Mouse (Mus musculus): ENCODE results near the gene Heatr3. TPM values are rescaled to one million over a fixed set of nuclear protein-coding genes. Genes with fewer than 3 reads are reported as not detected.

The Heatr3 gene
- polyA plus RNA-seq, 1 experiment, result 12.2 TPM

- Histone ChIP-seq H3K4me1 (ENCODE audit: control insufficient read depth, insufficient read depth, low read length) (no peaks in the 10 kb centered on the region), H3K4me3 (replicated peaks; ENCODE audit: extremely low read depth, low read depth, low read length) (no peak overlapping the region)
- 75% methylated on average over 8 of the region's 8 CpGs for WGBS
- TF ChIP-seq CTCF (IDR thresholded peaks at IDR 0.05; ENCODE audit: insufficient read depth, low read length) (no peak), POLR2A (IDR thresholded peaks at IDR 0.05; ENCODE audit: borderline replicate concordance, extremely low read depth, low read depth, low read length) (no peak)
- DNase-seq, result no peak
Measured at GRCm38 (mm10) chr8:88177291-88177690, 39.6 kb downstream of the Heatr3 start.

- TF ChIP-seq POLR2A (IDR thresholded peaks at IDR 0.05; ENCODE audit: borderline replicate concordance, extremely low read depth, low read depth, low read length) (no peak), CTCF (IDR thresholded peaks at IDR 0.05; ENCODE audit: insufficient read depth, low read length) (no peak)
- WGBS, result 82% methylated on average over 2 of the region's 2 CpGs
- no peak for DNase-seq
- Histone ChIP-seq H3K4me1 (ENCODE audit: control insufficient read depth, insufficient read depth, low read length) (no peaks in the 10 kb centered on the region), H3K4me3 (replicated peaks; ENCODE audit: extremely low read depth, low read depth, low read length) (no peak overlapping the region)
Measured at GRCm38 (mm10) chr8:88183121-88183520, 45.5 kb downstream of the Heatr3 start.

GRCm38 (mm10) chr8:88184914-88185313 lies 47.3 kb downstream of the Heatr3 start:
- H3K4me3 ChIP-seq (replicated peaks; ENCODE audit: extremely low read depth, low read depth, low read length), result no peak overlapping the region
- TF ChIP-seq CTCF (IDR thresholded peaks at IDR 0.05; ENCODE audit: insufficient read depth, low read length) (no peak), POLR2A (IDR thresholded peaks at IDR 0.05; ENCODE audit: borderline replicate concordance, extremely low read depth, low read depth, low read length) (no peak)
- H3K4me1 ChIP-seq (ENCODE audit: control insufficient read depth, insufficient read depth, low read length), result no peaks in the 10 kb centered on the region
- no peak for DNase-seq
- 75% methylated on average over 1 of the region's 1 CpGs for WGBS

DNA sequence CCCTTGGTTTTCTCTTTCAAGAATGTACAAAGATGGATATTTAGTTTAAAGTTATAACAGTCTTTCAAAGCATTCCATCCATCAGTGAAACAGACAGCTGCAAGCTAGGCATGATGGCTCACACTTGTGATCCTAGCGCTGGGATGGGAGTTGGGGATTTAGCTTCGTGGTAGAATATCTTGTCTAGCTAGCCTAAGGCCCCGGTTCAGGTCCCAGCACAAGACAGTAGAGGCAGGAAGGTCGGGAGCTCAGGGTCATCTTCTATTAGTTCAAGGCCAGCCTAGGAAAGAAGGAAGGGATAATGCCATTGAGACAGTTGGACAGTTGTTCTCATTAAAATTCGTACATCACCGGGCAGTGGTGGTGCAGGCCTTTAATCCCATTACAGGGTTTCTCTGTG lies 48.1 kb downstream of the Heatr3 start:
- DNase-seq, result no peak
- 81% methylated on average over 6 of the region's 6 CpGs for WGBS
- no peaks in the 10 kb centered on the region for H3K4me1 ChIP-seq (ENCODE audit: control insufficient read depth, insufficient read depth, low read length)
- TF ChIP-seq CTCF (IDR thresholded peaks at IDR 0.05; ENCODE audit: insufficient read depth, low read length) (no peak), POLR2A (IDR thresholded peaks at IDR 0.05; ENCODE audit: borderline replicate concordance, extremely low read depth, low read depth, low read length) (no peak)
- no peak overlapping the region for H3K4me3 ChIP-seq (replicated peaks; ENCODE audit: extremely low read depth, low read depth, low read length)

GRCm38 (mm10) chr8:88197328-88197727 lies 59.7 kb downstream of the Heatr3 start:
- H3K4me3 ChIP-seq (replicated peaks; ENCODE audit: extremely low read depth, low read depth, low read length), result no peak overlapping the region
- H3K4me1 ChIP-seq (ENCODE audit: control insufficient read depth, insufficient read depth, low read length), result peaks cover 14% of the 10 kb centered on the region
- 55% methylated on average over 3 of the region's 3 CpGs for WGBS
- TF ChIP-seq CTCF (IDR thresholded peaks at IDR 0.05; ENCODE audit: insufficient read depth, low read length) (no peak), POLR2A (IDR thresholded peaks at IDR 0.05; ENCODE audit: borderline replicate concordance, extremely low read depth, low read depth, low read length) (no peak)
- DNase-seq, result no peak

DNA sequence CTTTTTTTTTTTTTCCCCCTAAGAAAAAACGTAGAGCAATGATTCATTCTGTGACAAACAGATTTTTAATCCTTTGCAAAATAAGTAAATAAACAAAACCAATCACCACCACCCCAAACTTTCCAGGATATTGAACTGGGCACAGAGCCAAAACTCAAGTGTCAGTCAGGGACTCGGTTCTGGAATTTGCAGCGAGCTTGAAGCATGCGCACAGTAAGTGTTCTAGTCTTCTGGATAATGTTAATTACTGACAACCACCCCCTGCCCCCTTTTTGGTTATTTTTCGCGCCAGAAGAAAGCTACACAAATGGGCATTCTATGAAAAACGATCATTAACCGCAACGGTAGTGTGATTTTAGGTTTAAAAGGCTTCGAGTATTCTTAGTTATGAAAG lies 60.9 kb downstream of the Heatr3 start:
- no peak for TF ChIP-seq POLR2A (IDR thresholded peaks at IDR 0.05; ENCODE audit: borderline replicate concordance, extremely low read depth, low read depth, low read length)
- TF ChIP-seq CTCF (IDR thresholded peaks at IDR 0.05; ENCODE audit: insufficient read depth, low read length), result no peak
- no peak for DNase-seq
- Histone ChIP-seq H3K4me3 (replicated peaks; ENCODE audit: extremely low read depth, low read depth, low read length) (peak overlapping the region; percentile 99), H3K4me1 (ENCODE audit: control insufficient read depth, insufficient read depth, low read length) (peaks cover 16% of the 10 kb centered on the region)
- under 1% methylated on average over 10 of the region's 10 CpGs for WGBS

- Histone ChIP-seq H3K4me1 (ENCODE audit: control insufficient read depth, insufficient read depth, low read length) (peaks cover 16% of the 10 kb centered on the region), H3K4me3 (replicated peaks; ENCODE audit: extremely low read depth, low read depth, low read length) (peak within 1 kb of the TSS; percentile 99)
- under 1% methylated on average over 97 of the region's 97 CpGs for WGBS
- peak; percentile 94 for DNase-seq
- TF ChIP-seq CTCF (IDR thresholded peaks at IDR 0.05; ENCODE audit: insufficient read depth, low read length) (no peak), POLR2A (IDR thresholded peaks at IDR 0.05; ENCODE audit: borderline replicate concordance, extremely low read depth, low read depth, low read length) (peak; percentile 63; the same call in 1 of the 2 replicates)
Measured at GRCm38 (mm10) chr8:88198945-88199571, 61.4 kb downstream of the Heatr3 start, which contains the start of gene Tent4b. Tent4b (plus strand) TSS chr8:88199213.

GRCm38 (mm10) chr8:88199700-88200601 lies 62.3 kb downstream of the Heatr3 start:
- under 1% methylated on average over 88 of the region's 117 CpGs for WGBS
- TF ChIP-seq CTCF (IDR thresholded peaks at IDR 0.05; ENCODE audit: insufficient read depth, low read length) (no peak), POLR2A (IDR thresholded peaks at IDR 0.05; ENCODE audit: borderline replicate concordance, extremely low read depth, low read depth, low read length) (no peak)
- Histone ChIP-seq H3K4me3 (replicated peaks; ENCODE audit: extremely low read depth, low read depth, low read length) (peak overlapping the region; percentile 90), H3K4me1 (ENCODE audit: control insufficient read depth, insufficient read depth, low read length) (peaks cover 19% of the 10 kb centered on the region)
- peak; percentile 51 for DNase-seq

- Histone ChIP-seq H3K4me3 (replicated peaks; ENCODE audit: extremely low read depth, low read depth, low read length) (peak overlapping the region; percentile 90), H3K4me1 (ENCODE audit: control insufficient read depth, insufficient read depth, low read length) (peaks cover 19% of the 10 kb centered on the region)
- DNase-seq, result no peak
- no peak for TF ChIP-seq POLR2A (IDR thresholded peaks at IDR 0.05; ENCODE audit: borderline replicate concordance, extremely low read depth, low read depth, low read length)
- no peak for TF ChIP-seq CTCF (IDR thresholded peaks at IDR 0.05; ENCODE audit: insufficient read depth, low read length)
- WGBS, result 11% methylated on average over 10 of the region's 10 CpGs
Measured at GRCm38 (mm10) chr8:88200724-88201495, 63.3 kb downstream of the Heatr3 start.
